Comparison of ENCODE assay signal across 7 mouse cellular contexts in genomic region chr9:22116086-22116485, GRCm38 (mm10). TPM values are rescaled to one million over a fixed set of nuclear protein-coding genes. Genes with fewer than 3 reads are reported as not detected.
A peak's percentile ranks its signal among the peaks of the same experiment; 100 is the strongest.
DNase-seq lines count a peak whose midpoint lies in the region; ATAC-seq and TF ChIP-seq lines count a peak whose summit lies in the region.

No protein-coding gene starts in this region.

- H3K4me1 ChIP-seq in forebrain, embryonic 13.5 days = peaks cover 21% of the 10 kb centered on the region
- H3K4me1 ChIP-seq in liver, embryonic 15.5 days (replicated peaks) = peaks cover 49% of the 10 kb centered on the region

- peak overlapping the region; percentile 94 for H3K4me2 ChIP-seq in forebrain, embryonic 13.5 days
- peak overlapping the region; percentile 88 for H3K4me2 ChIP-seq in liver, embryonic 15.5 days

- H3K9me3 ChIP-seq in forebrain, embryonic 13.5 days (replicated peaks) = no peaks in the 10 kb centered on the region
- H3K9me3 ChIP-seq in liver, embryonic 15.5 days (replicated peaks) = no peaks in the 10 kb centered on the region

- no peak overlapping the region for H3K27ac ChIP-seq in left cerebral cortex, adult 2 months
- H3K27ac ChIP-seq in forebrain, embryonic 13.5 days = peak overlapping the region; percentile 44
- H3K27ac ChIP-seq in liver, embryonic 15.5 days (replicated peaks) = peak overlapping the region; percentile 76

- H3K27me3 ChIP-seq in forebrain, embryonic 13.5 days = peaks cover 5% of the 10 kb centered on the region; the same call in 1 of the 2 replicates
- H3K27me3 ChIP-seq in liver, embryonic 15.5 days = no peaks in the 10 kb centered on the region

- DNase-seq in left cerebral cortex, adult 2 months (ENCODE audit: extremely low spot score in 1 of 2, low spot score in 2 of 2) = no peak
- DNase-seq in left cerebral cortex, adult 8-10 months (ENCODE audit: low spot score in 2 of 2) = no peak
- DNase-seq in brain, adult 2 months (ENCODE audit: low read depth, low spot score) = peak; percentile 28
- no peak for DNase-seq in yolk sac, embryonic 10.5 days (ENCODE audit: low spot score)
- DNase-seq in gastrocnemius, postnatal 25 days = no peak

- H3K4me3 ChIP-seq in left cerebral cortex, adult 2 months = peak overlapping the region; percentile 66
- peak overlapping the region; percentile 80 for H3K4me3 ChIP-seq in forebrain, embryonic 13.5 days
- H3K4me3 ChIP-seq in liver, embryonic 15.5 days (replicated peaks) = peak overlapping the region; percentile 86

- ATAC-seq in forebrain, embryonic 13.5 days = no peak
- ATAC-seq in liver, embryonic 15.5 days (ENCODE audit: insufficient read depth) = no peak

- intact Hi-C loops in left cerebral cortex, adult 2 months (cut with DNase I) = loop anchor here (2.0 kb wide), 1 partner anchor 45 kb away; the partner anchor contains the start of genes Gm49318 and Zfp653

- no peak for TF ChIP-seq CTCF in left cerebral cortex, adult 2 months (IDR thresholded peaks at IDR 0.05)

- WGBS in forebrain, embryonic 13.5 days = 17% methylated on average over 15 of the region's 15 CpGs
- 25% methylated on average over 15 of the region's 15 CpGs for WGBS in liver, embryonic 15.5 days (ENCODE audit: insufficient replicate concordance)

- H3K36me3 ChIP-seq in forebrain, embryonic 13.5 days (ENCODE audit: poor library complexity, severe bottlenecking) = peaks cover 30% of the 10 kb centered on the region
- H3K36me3 ChIP-seq in liver, embryonic 15.5 days (replicated peaks) = peaks cover 37% of the 10 kb centered on the region

- H3K9ac ChIP-seq in forebrain, embryonic 13.5 days = peak overlapping the region; percentile 91
- peak overlapping the region; percentile 85 for H3K9ac ChIP-seq in liver, embryonic 15.5 days

RNA-seq across cellular contexts. Expression of gene Elof1, which starts 0.9 kb away (rescaled TPM):
- total RNA-seq in left cerebral cortex, adult 2 months (2021) = 10 to 100 TPM; 63.4 to 65.3 TPM
- 10 to 100 TPM; 52.2 to 69.8 (median 66.6) TPM for total RNA-seq in left cerebral cortex, adult 8-10 months (2022)
- polyA plus RNA-seq in forebrain, embryonic 13.5 days (2015; fragmentation: Nextera tagmentation; extraction: Ambion mirVana) = 206 and 210 TPM in 2 replicates
- polyA plus RNA-seq in liver, embryonic 15.5 days (2015; fragmentation: Nextera tagmentation; extraction: Ambion mirVana) = 88.8 and 89.4 TPM in 2 replicates
- 10 to 100 TPM; 36.5 to 38.9 TPM for total RNA-seq in gastrocnemius, postnatal 25 days (2021)

RNA-seq across cellular contexts. Expression of gene Cnn1, which starts 17.1 kb away (rescaled TPM):
- total RNA-seq in left cerebral cortex, adult 2 months (2021) = 1 to 10 TPM in 1 of 2 experiments, under 1 TPM in 1; 0.41 to 1.3 TPM
- total RNA-seq in left cerebral cortex, adult 8-10 months (2022) = 1 to 10 TPM in 1 of 4 experiments, under 1 TPM in 3; 0.37 to 1.2 (median 0.59) TPM
- polyA plus RNA-seq in forebrain, embryonic 13.5 days (2015; fragmentation: Nextera tagmentation; extraction: Ambion mirVana) = 1.8 and 2.2 TPM in 2 replicates
- 0.96 and 1.4 TPM in 2 replicates for polyA plus RNA-seq in liver, embryonic 15.5 days (2015; fragmentation: Nextera tagmentation; extraction: Ambion mirVana)
- 1 to 10 TPM; 4.2 to 8.1 TPM for total RNA-seq in gastrocnemius, postnatal 25 days (2021)

RNA-seq across cellular contexts. Expression of gene Acp5, which starts 19.4 kb away (rescaled TPM):
- under 1 TPM in 1 of 2 experiments, not detected in 1; 0.51 TPM for total RNA-seq in left cerebral cortex, adult 2 months (2021)
- total RNA-seq in left cerebral cortex, adult 8-10 months (2022) = under 1 TPM in 3 of 4 experiments, not detected in 1; 0.32 to 0.42 (median 0.37) TPM
- 0.81 and 1.2 TPM in 2 replicates for polyA plus RNA-seq in forebrain, embryonic 13.5 days (2015; fragmentation: Nextera tagmentation; extraction: Ambion mirVana)
- polyA plus RNA-seq in liver, embryonic 15.5 days (2015; fragmentation: Nextera tagmentation; extraction: Ambion mirVana) = 221 and 246 TPM in 2 replicates
- 1 to 10 TPM in 1 of 2 experiments, under 1 TPM in 1; 0.77 to 8.8 TPM for total RNA-seq in gastrocnemius, postnatal 25 days (2021)

RNA-seq across cellular contexts. Expression of gene Ecsit, which starts 30.8 kb away (rescaled TPM):
- 10 to 100 TPM; 43.0 to 46.8 TPM for total RNA-seq in left cerebral cortex, adult 2 months (2021)
- 10 to 100 TPM; 45.4 to 50.8 (median 48.0) TPM for total RNA-seq in left cerebral cortex, adult 8-10 months (2022)
- polyA plus RNA-seq in forebrain, embryonic 13.5 days (2015; fragmentation: Nextera tagmentation; extraction: Ambion mirVana) = 47.7 and 51.5 TPM in 2 replicates
- polyA plus RNA-seq in liver, embryonic 15.5 days (2015; fragmentation: Nextera tagmentation; extraction: Ambion mirVana) = 21.9 and 26.2 TPM in 2 replicates
- 10 to 100 TPM; 79.5 to 83.6 TPM for total RNA-seq in gastrocnemius, postnatal 25 days (2021)

RNA-seq across cellular contexts. Expression of gene Pigyl, which starts 40.6 kb away (rescaled TPM):
- 10 to 100 TPM; 40.1 to 43.4 TPM for total RNA-seq in left cerebral cortex, adult 2 months (2021)
- total RNA-seq in left cerebral cortex, adult 8-10 months (2022) = 10 to 100 TPM; 41.6 to 49.3 (median 46.1) TPM
- polyA plus RNA-seq in forebrain, embryonic 13.5 days (2015; fragmentation: Nextera tagmentation; extraction: Ambion mirVana) = 79.3 and 87.5 TPM in 2 replicates
- polyA plus RNA-seq in liver, embryonic 15.5 days (2015; fragmentation: Nextera tagmentation; extraction: Ambion mirVana) = 29.4 and 35.6 TPM in 2 replicates
- total RNA-seq in gastrocnemius, postnatal 25 days (2021) = 10 to 100 TPM; 30.9 to 31.9 TPM
